Mouse (Mus musculus): Measurements from ENCODE around the gene Tmem167b. TPM values are rescaled to one million over a fixed set of nuclear protein-coding genes. Genes with fewer than 3 reads are reported as not detected.
A peak's percentile ranks its signal among the peaks of the same experiment; 100 is the strongest.

Tmem167b gene
- 33.8 and 34.8 TPM in 2 replicates for polyA plus RNA-seq (2016; fragmentation: Nextera tagmentation; extraction: Ambion mirVana)

DNA sequence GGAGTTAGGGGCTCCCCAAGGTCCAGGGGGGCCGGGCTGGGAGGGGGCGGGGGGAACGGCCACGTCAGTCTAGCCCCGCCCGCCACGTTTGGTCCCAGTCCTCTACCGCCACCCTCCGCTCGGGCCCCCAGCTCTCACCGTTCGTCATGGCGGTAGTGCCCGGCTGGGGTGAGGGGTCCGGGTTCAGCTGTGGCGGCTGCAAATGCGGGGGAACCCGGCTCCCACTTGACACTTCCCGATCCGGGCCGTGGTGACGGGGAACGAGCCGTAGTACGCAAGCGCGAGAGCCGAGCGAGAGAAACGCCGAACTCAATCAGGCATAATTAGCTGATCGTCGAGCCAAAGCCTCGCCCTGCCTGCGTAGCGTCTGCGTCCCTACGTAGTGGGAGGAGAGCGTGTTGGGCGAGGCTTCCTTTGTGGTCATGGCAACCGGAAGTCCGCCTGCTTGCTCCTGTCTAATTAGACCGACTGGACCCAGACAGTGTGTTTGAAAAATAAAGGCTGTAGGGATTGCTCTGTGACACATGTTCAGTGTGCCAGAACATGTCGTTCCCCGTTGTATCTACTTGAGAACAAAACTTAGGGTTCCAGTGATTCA is at the start of gene Tmem167b:
Gene Tmem167b (minus strand): TSS at position 334 of the 598 bp plus-strand sequence.
- peak within 1 kb of the TSS; percentile 89 for H3K9ac ChIP-seq
- H3K27ac ChIP-seq (ENCODE audit: poor library complexity, severe bottlenecking) = peak within 1 kb of the TSS; percentile 86
- no peaks in the 10 kb centered on the region for H3K9me3 ChIP-seq (replicated peaks)
- peak within 1 kb of the TSS; percentile 90 for H3K4me3 ChIP-seq
- no peaks in the 10 kb centered on the region for H3K27me3 ChIP-seq (replicated peaks)
- H3K36me3 ChIP-seq = peaks cover 25% of the 10 kb centered on the region
- H3K4me1 ChIP-seq (replicated peaks) = no peaks in the 10 kb centered on the region; the same call in 1 of the 2 replicates
- peak within 1 kb of the TSS; percentile 93 for H3K4me2 ChIP-seq
- peak; percentile 97 for ATAC-seq (ENCODE audit: insufficient number of reproducible peaks, low FRiP score)
- under 1% methylated on average over 41 of the region's 45 CpGs for WGBS

- no peaks in the 10 kb centered on the region for H3K9me3 ChIP-seq (replicated peaks)
- H3K4me2 ChIP-seq = no peak overlapping the region
- peaks cover 7% of the 10 kb centered on the region; the same call in 1 of the 2 replicates for H3K36me3 ChIP-seq
- H3K4me3 ChIP-seq = no peak overlapping the region
- H3K4me1 ChIP-seq (replicated peaks) = no peaks in the 10 kb centered on the region
- H3K27me3 ChIP-seq (replicated peaks) = no peaks in the 10 kb centered on the region
- H3K9ac ChIP-seq = no peak overlapping the region
- 47% methylated on average over 3 of the region's 3 CpGs for WGBS
- no peak for ATAC-seq (ENCODE audit: insufficient number of reproducible peaks, low FRiP score)
- no peak overlapping the region for H3K27ac ChIP-seq (ENCODE audit: poor library complexity, severe bottlenecking)
Measured at GRCm38 (mm10) chr3:108608906-108609305, 46.6 kb upstream of the Tmem167b start.

DNA sequence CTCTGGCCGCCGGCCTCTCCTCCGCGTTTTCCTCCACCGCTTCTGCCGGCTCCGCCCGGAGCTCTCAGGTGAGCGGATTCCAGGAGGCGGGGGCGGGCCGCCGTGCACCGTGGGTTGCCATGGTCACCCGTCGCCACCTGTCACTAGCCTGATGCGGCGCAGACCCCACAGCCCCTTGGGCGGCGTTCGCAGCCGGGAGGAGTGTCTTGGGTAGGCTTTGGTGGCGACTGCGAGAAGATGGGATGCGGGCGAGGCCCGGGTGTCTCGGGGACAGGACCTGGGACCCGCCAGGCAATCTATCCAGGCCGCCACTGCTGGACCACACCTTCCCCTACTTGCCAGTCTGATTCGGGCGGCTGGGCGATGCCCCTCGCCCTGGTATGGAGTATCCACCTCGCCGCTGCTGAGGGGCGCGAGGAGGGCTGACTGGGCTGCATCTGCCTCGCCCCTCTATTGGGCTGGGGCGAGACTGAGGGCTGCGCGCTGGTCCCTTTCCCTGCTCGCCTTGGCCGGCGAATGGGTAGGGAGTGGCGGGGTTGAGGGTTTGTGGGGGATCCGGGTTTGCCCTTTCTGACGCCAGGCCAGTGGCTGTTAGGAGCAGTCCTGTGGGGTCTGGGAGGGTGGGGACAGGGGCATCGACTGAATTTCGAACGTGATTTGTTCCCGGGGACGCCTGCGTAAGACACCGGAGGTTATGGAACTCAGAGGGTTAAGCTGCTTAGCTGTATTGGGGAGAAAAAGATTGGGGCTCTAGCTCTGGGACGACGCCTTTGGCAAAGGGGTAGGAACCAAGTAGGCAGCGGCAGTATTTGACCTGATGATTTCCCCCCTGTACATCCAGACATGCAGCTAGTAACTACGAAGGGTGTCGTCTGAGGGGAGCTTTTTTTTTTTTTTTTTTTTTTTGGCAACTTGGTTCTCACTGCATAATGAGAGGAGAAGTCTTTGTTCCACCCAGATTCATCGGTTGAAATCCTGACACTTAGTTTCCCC is 29.6 kb upstream of the Tmem167b start:
- Histone ChIP-seq H3K4me2 (peak overlapping the region; percentile 99), H3K4me1 (replicated peaks) (0 out of 2 replicates have a peak, but pooled peaks cover 4% of the 10 kb centered on the region), H3K9ac (peak overlapping the region; percentile 86), H3K27me3 (replicated peaks) (no peaks in the 10 kb centered on the region), H3K36me3 (no peaks in the 10 kb centered on the region), H3K9me3 (replicated peaks) (no peaks in the 10 kb centered on the region), H3K4me3 (peak overlapping the region; percentile 86), H3K27ac (ENCODE audit: poor library complexity, severe bottlenecking) (peak overlapping the region; percentile 60)
- ATAC-seq (ENCODE audit: insufficient number of reproducible peaks, low FRiP score) = peak; percentile 78; the same call in 1 of the 2 replicates
- under 1% methylated on average over 61 of the region's 61 CpGs for WGBS

DNA sequence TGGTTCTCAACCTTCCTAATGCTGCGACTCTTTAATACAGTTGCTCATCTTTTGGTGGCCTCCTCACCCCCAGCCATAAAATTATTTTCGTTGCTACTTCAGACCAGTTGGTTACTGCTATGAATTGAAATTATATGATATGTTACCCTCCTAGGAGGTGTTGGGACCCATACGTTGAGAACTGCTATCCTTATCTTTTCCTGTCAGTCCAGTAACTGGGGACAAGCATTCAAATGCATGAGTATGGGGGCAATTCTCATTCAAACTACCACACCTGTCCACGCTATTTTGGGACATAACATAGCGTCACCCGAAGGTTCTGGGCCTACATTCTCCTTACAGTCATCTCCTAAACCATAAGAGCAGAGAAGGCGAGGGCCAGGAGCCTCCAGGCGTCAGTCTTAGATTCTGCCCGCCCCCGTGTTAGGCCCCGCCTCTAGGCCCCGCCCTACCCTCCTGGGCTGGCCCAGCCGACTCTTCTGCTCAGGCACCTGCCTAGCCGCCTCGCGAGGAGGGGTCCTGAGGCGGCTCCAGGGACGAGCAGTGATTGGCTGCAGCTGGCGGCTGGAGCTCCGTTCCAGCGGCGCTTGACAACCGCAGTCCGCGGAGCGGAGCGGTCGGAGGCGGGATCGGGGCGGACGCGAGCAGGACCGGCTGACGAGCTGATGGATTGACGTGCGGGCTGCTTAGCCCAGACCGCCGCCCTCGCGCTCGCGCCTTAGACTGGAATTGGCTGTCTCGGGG is 28.7 kb upstream of the Tmem167b start, which contains the start of gene Wdr47:
Gene Wdr47 (plus strand): TSS at position 494 of the 744 bp plus-strand sequence.
- H3K4me1 ChIP-seq (replicated peaks) = 0 out of 2 replicates have a peak, but pooled peaks cover 4% of the 10 kb centered on the region
- peak within 1 kb of the TSS; percentile 60 for H3K27ac ChIP-seq (ENCODE audit: poor library complexity, severe bottlenecking)
- no peaks in the 10 kb centered on the region for H3K27me3 ChIP-seq (replicated peaks)
- no peaks in the 10 kb centered on the region for H3K36me3 ChIP-seq
- H3K9me3 ChIP-seq (replicated peaks) = no peaks in the 10 kb centered on the region
- H3K9ac ChIP-seq = peak within 1 kb of the TSS; percentile 86
- 4% methylated on average over 44 of the region's 44 CpGs for WGBS
- peak within 1 kb of the TSS; percentile 99 for H3K4me2 ChIP-seq
- ATAC-seq (ENCODE audit: insufficient number of reproducible peaks, low FRiP score) = peak; percentile 100
- H3K4me3 ChIP-seq = peak within 1 kb of the TSS; percentile 86

DNA sequence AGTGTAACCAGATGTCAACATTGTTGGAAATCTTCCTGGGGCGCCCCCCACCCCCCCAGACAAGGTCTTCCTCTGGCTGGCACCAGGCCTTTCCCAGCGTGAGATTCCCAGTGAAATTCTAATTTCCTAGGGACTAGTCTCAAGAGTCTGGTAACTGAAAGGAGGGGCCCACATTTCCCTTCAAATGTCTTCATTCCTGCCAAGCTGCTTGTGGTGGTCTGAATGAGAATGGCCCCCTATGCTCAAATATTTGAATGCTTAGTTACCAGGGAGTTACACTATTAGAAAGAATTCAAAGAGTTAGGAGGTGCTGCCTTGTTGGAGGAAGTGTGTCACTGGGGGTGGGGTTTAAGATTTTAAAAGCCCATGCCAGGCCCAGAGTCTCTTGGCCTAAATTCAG is 26.2 kb upstream of the Tmem167b start:
- Histone ChIP-seq H3K27me3 (replicated peaks) (no peaks in the 10 kb centered on the region), H3K36me3 (no peaks in the 10 kb centered on the region), H3K4me3 (no peak overlapping the region), H3K4me1 (replicated peaks) (0 out of 2 replicates have a peak, but pooled peaks cover 4% of the 10 kb centered on the region), H3K4me2 (no peak overlapping the region), H3K27ac (ENCODE audit: poor library complexity, severe bottlenecking) (no peak overlapping the region), H3K9ac (no peak overlapping the region), H3K9me3 (replicated peaks) (no peaks in the 10 kb centered on the region)
- ATAC-seq (ENCODE audit: insufficient number of reproducible peaks, low FRiP score) = no peak
- WGBS = 53% methylated on average over 2 of the region's 2 CpGs

GRCm38 (mm10) chr3:108584580-108584979 is 22.3 kb upstream of the Tmem167b start:
- Histone ChIP-seq H3K4me2 (no peak overlapping the region), H3K9ac (no peak overlapping the region), H3K27ac (ENCODE audit: poor library complexity, severe bottlenecking) (no peak overlapping the region), H3K4me1 (replicated peaks) (no peaks in the 10 kb centered on the region), H3K27me3 (replicated peaks) (no peaks in the 10 kb centered on the region), H3K4me3 (no peak overlapping the region), H3K9me3 (replicated peaks) (no peaks in the 10 kb centered on the region), H3K36me3 (peaks cover 2% of the 10 kb centered on the region; the same call in 1 of the 2 replicates)
- ATAC-seq (ENCODE audit: insufficient number of reproducible peaks, low FRiP score) = no peak
- whole genome bisulfite sequencing = 76% methylated on average over 4 of the region's 4 CpGs

DNA sequence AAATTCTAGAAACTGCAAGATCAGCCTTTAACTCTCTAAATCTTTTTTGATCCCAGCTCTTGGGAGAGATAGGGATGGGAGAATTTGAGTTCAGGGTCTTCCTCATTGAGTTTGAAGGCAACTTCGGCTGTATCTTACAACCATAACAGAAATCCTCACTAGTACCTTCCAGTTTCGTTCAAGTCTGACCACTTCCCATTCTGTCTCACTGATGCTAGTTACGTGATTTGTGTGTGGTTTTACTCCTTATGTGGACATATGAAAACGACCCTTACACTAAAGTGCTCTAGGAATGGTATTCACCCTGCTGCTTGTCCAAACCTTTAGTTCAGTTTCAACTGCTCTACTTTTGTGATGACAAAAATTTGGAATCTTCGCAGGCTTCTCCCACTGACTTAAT is 11.8 kb upstream of the Tmem167b start:
- no peak overlapping the region for H3K9ac ChIP-seq
- no peak overlapping the region for H3K27ac ChIP-seq (ENCODE audit: poor library complexity, severe bottlenecking)
- peaks cover 4% of the 10 kb centered on the region; the same call in 1 of the 2 replicates for H3K4me1 ChIP-seq (replicated peaks)
- WGBS = 81% methylated on average over 5 of the region's 5 CpGs
- peaks cover 2% of the 10 kb centered on the region; the same call in 1 of the 2 replicates for H3K27me3 ChIP-seq (replicated peaks)
- H3K36me3 ChIP-seq = peaks cover 4% of the 10 kb centered on the region; the same call in 1 of the 2 replicates
- H3K4me2 ChIP-seq = no peak overlapping the region
- no peaks in the 10 kb centered on the region for H3K9me3 ChIP-seq (replicated peaks)
- no peak overlapping the region for H3K4me3 ChIP-seq
- no peak for ATAC-seq (ENCODE audit: insufficient number of reproducible peaks, low FRiP score)

DNA sequence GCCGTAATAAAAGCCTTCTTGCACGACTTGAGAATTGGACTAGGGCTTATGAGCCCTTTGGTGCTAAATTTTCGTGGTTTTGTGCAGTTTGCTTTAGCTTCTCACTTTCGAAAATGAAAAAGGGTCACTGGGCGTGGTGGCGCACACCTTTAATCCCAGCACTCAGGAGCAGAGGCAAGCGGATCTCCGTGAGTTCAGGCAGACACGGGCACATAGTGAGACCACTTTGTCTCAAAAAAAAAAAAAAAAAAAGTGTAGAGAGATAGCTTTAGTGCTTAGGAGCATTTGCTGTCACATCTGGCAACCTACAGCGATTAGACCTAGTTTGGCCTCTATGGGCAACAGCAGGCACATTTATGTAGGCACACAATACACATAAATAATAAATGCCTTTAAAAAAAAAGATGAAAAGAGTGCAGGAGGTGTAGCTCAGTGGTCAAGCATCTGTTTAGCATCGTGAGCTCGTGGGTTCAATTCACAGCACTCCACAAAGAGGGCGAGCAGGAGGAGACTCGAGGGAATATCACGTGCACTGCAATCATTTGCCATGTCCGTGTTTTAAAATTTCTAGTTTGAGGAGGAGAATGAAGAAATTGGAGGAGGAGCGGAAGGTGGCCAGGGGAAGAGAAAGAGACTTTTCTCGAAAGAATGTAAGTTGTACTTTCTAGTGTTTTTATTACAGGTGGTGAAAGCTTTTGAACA is 10.2 kb upstream of the Tmem167b start:
- Histone ChIP-seq H3K4me2 (peak overlapping the region; percentile 85), H3K27me3 (replicated peaks) (peaks cover 13% of the 10 kb centered on the region; the same call in 1 of the 2 replicates), H3K4me3 (peak overlapping the region; percentile 67), H3K27ac (ENCODE audit: poor library complexity, severe bottlenecking) (no peak overlapping the region), H3K9me3 (replicated peaks) (no peaks in the 10 kb centered on the region), H3K9ac (peak overlapping the region; percentile 80), H3K36me3 (no peaks in the 10 kb centered on the region), H3K4me1 (replicated peaks) (peaks cover 4% of the 10 kb centered on the region; the same call in 1 of the 2 replicates)
- 43% methylated on average over 18 of the region's 18 CpGs for WGBS
- no peak for ATAC-seq (ENCODE audit: insufficient number of reproducible peaks, low FRiP score)

DNA sequence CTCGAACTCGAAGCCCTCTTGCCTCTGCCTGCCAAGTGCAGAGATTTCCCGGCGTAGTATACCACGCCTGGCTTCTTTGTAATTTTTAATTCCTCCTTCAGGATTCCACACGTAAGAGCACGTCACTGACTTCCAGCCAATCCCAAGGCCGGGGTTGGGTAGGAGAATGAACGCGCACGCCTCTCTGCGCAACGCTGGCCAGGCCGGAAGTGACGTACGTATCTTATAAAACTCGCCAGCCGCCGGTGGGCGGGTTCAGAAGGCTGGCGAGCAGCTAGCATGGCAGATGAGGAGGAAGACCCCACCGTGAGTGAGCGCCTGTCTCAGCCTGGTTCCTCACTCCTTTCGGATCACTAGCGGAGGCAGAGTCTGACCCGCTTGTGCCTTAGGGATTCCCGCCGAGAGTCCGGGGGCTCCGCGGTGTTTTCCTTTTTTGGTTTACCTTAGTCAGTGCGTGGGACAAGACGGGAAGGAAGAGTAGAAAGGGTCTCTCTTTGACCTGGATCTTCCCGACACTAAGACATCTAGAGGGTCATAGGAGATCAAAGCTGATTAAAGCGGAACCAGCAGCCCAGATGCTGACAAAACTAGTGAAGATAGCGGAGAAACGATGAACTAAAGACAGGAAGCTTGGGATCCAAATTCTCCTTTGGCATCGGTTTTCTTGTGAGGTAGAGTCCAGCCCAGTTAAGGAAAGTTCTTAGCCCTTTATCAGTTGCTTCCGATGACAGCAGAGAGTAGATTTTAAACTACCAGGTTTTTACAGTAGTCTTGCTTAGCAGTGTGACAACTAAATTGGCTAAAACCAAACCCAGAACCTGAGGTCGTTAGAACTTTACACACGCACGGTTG is 9.4 kb upstream of the Tmem167b start, which contains the start of gene Taf13:
Gene Taf13 (plus strand): TSS at position 256 of the 852 bp plus-strand sequence.
- no peaks in the 10 kb centered on the region for H3K9me3 ChIP-seq (replicated peaks)
- peak within 1 kb of the TSS; percentile 85 for H3K4me2 ChIP-seq
- peak within 1 kb of the TSS; percentile 67 for H3K4me3 ChIP-seq
- H3K27ac ChIP-seq (ENCODE audit: poor library complexity, severe bottlenecking) = peak within 1 kb of the TSS; percentile 69; the same call in 1 of the 2 replicates
- no peaks in the 10 kb centered on the region for H3K36me3 ChIP-seq
- H3K27me3 ChIP-seq (replicated peaks) = peaks cover 13% of the 10 kb centered on the region; the same call in 1 of the 2 replicates
- peak; percentile 100 for ATAC-seq (ENCODE audit: insufficient number of reproducible peaks, low FRiP score)
- H3K9ac ChIP-seq = peak within 1 kb of the TSS; percentile 80
- WGBS = 1% methylated on average over 42 of the region's 42 CpGs
- H3K4me1 ChIP-seq (replicated peaks) = peaks cover 4% of the 10 kb centered on the region; the same call in 1 of the 2 replicates
